Mouse (Mus musculus) heart, adult 2 months (tissue): ENCODE data around the gene Gpr137. TPM values are rescaled to one million over a fixed set of nuclear protein-coding genes. Genes with fewer than 3 reads are reported as not detected.
A peak's percentile ranks its signal among the peaks of the same experiment; 100 is the strongest.

ENCODE experiments used
- DNase-seq, 2 experiments: peaks; one replicate each; pipeline ENCODE4 v3.0.0; 2021
- H3K27ac ChIP-seq: fragments of 200-600 bp; 2 replicates; pipeline ENCODE4 v1.8.1; 2022
- H3K27me3 ChIP-seq: fragments of 200-500 bp; 2 replicates; pipeline ENCODE4 v1.6.1; 2012; ENCODE audit warnings: mild to moderate bottlenecking, low read length, inconsistent platforms, mixed read lengths; ENCODE audit not compliant: control insufficient read depth, insufficient read depth
- H3K36me3 ChIP-seq: fragments of 200-500 bp; 2 replicates; pipeline ENCODE4 v1.6.1; 2012; ENCODE audit warnings: low read length, inconsistent platforms; ENCODE audit not compliant: control insufficient read depth, insufficient read depth
- H3K4me1 ChIP-seq: fragments of 200-500 bp; 2 replicates; pipeline ENCODE4 v1.6.1; 2011; ENCODE audit warnings: low read length; ENCODE audit not compliant: control insufficient read depth, insufficient read depth
- H3K4me3 ChIP-seq: fragments of 200-600 bp; 2 replicates; pipeline ENCODE4 v1.8.1; 2022
- H3K79me2 ChIP-seq: fragments of 200-500 bp; replicated peaks from 2 replicates; pipeline ENCODE4 v1.6.1; 2012; ENCODE audit warnings: mild to moderate bottlenecking, inconsistent platforms, low read length, moderate library complexity, mixed read lengths; ENCODE audit not compliant: control insufficient read depth, insufficient read depth
- H3K9ac ChIP-seq: fragments of 200-500 bp; 2 replicates; pipeline ENCODE4 v1.6.1; 2012; ENCODE audit warnings: low read depth, mild to moderate bottlenecking, control low read depth, inconsistent platforms, low read length, mixed read lengths
- CTCF ChIP-seq: fragments of 200-600 bp; IDR thresholded peaks from 2 replicates; pipeline ENCODE4 v1.8.1; 2022; ENCODE audit warnings: antibody characterized with exemption, mild to moderate bottlenecking, moderate library complexity
- EP300 ChIP-seq: fragments of 200-500 bp; IDR thresholded peaks from 2 replicates; pipeline ENCODE4 v1.6.1; 2011; ENCODE audit warnings: low read depth, low read length, control low read depth; ENCODE audit not compliant: insufficient read depth
- POLR2A ChIP-seq: fragments of 200-500 bp; IDR thresholded peaks from 2 replicates; pipeline ENCODE4 v1.6.1; 2011; ENCODE audit warnings: mild to moderate bottlenecking, low read depth, low read length, control low read depth; ENCODE audit not compliant: insufficient read depth
- WGBS: fragments of 180-500 bp; shearing (Covaris S2); methylation state at CpG from one replicate; pipeline ENCODE4 v1.1.7; 2018; 5-methylcytosine and 5-hydroxymethylcytosine counted together
- intact Hi-C: fragments of 180-260 bp; cut with DNase I; formaldehyde crosslinking; loops from one replicate; pipeline ENCODE4 v1.15.1; 2025
- polyA plus RNA-seq: library from polyadenylated mRNA; depleted of rRNA; stranded (reverse); fragments of >200 nt; gene quantifications from 2 replicates; pipeline ENCODE4 v1.2.3, GENCODE M21; 2012
- total RNA-seq, 2 experiments: library from RNA; stranded (reverse); gene quantifications; 2 replicates each; pipeline ENCODE4 v1.2.3; 2021

The Gpr137 gene
- total and polyA plus RNA-seq, 3 experiments = 34.1 to 53.4 (median 35.4) TPM

- intact Hi-C loops = no loop called here
- Histone ChIP-seq H3K4me3 (no peak overlapping the region), H3K4me1 (peaks cover 5% of the 10 kb centered on the region), H3K27ac (no peak overlapping the region), H3K27me3 (peaks cover 13% of the 10 kb centered on the region), H3K36me3 (no peaks in the 10 kb centered on the region), H3K79me2 (no peaks in the 10 kb centered on the region), H3K9ac (no peak overlapping the region)
- TF ChIP-seq POLR2A (no peak), EP300 (no peak), CTCF (no peak)
- DNase-seq = no peak
- WGBS = 35% methylated on average over 9 of the region's 9 CpGs
These were observed 14.2 kb downstream of the Gpr137 start for GRCm38 (mm10) chr19:6928080-6928479.

- Histone ChIP-seq H3K36me3 (no peaks in the 10 kb centered on the region), H3K27ac (no peak overlapping the region), H3K27me3 (peaks cover 13% of the 10 kb centered on the region), H3K4me1 (peaks cover 9% of the 10 kb centered on the region), H3K4me3 (no peak overlapping the region), H3K79me2 (no peaks in the 10 kb centered on the region), H3K9ac (no peak overlapping the region)
- WGBS = 31% methylated on average over 26 of the region's 26 CpGs
- intact Hi-C loops = no loop called here
- TF ChIP-seq CTCF (no peak), EP300 (no peak), POLR2A (no peak)
- peak in 1 of 2 experiments; percentile 40 for DNase-seq
These were observed 15.6 kb downstream of the Gpr137 start for GRCm38 (mm10) chr19:6926559-6927255.

GRCm38 (mm10) chr19:6925611-6926329 is 16.5 kb downstream of the Gpr137 start:
- Histone ChIP-seq H3K79me2 (no peaks in the 10 kb centered on the region), H3K27me3 (peaks cover 13% of the 10 kb centered on the region), H3K27ac (no peak overlapping the region), H3K9ac (no peak overlapping the region), H3K4me1 (peaks cover 9% of the 10 kb centered on the region), H3K36me3 (no peaks in the 10 kb centered on the region), H3K4me3 (no peak overlapping the region)
- no peak for DNase-seq
- intact Hi-C loops = loop anchor here (2.0 kb wide), 1 partner anchor 13 kb away; no protein-coding TSS in a partner anchor
- TF ChIP-seq EP300 (no peak), POLR2A (no peak), CTCF (no peak)
- 38% methylated on average over 40 of the region's 40 CpGs for WGBS

- no peak within 1 kb of the TSS for H3K27ac ChIP-seq
- intact Hi-C loops = loop anchor here (2.0 kb wide), 1 partner anchor 14 kb away; no protein-coding TSS in a partner anchor
These were observed 17.0 kb downstream of the Gpr137 start, which contains the start of gene Catsperz for GRCm38 (mm10) chr19:6925307-6925573. Gene Catsperz (minus strand): TSS chr19:6925380.

GRCm38 (mm10) chr19:6924461-6925306 is 17.6 kb downstream of the Gpr137 start:
- H3K27ac ChIP-seq = no peak overlapping the region
- peaks cover 10% of the 10 kb centered on the region for H3K4me1 ChIP-seq
- H3K4me3 ChIP-seq = peak overlapping the region; percentile 29; the same call in 1 of the 2 replicates
- peaks cover 13% of the 10 kb centered on the region for H3K27me3 ChIP-seq
- intact Hi-C loops = loop anchor here (1.0 to 2.0 kb wide), 4 partner anchors 14 to 96 kb away; no protein-coding TSS in a partner anchor
- TF ChIP-seq CTCF = peak; percentile 97
- TF ChIP-seq POLR2A = no peak
- 0 out of 2 replicates have a peak, but pooled peaks have one; percentile 35 for TF ChIP-seq EP300
- H3K79me2 ChIP-seq = no peaks in the 10 kb centered on the region
- peak overlapping the region; percentile 36 for H3K9ac ChIP-seq
- no peaks in the 10 kb centered on the region for H3K36me3 ChIP-seq
- WGBS = 5% methylated on average over 39 of the region's 39 CpGs
- DNase-seq = peak; percentile 85 to 91

More at GRCm38 (mm10) chr19:6925307-6925573, 17.0 kb downstream of the Gpr137 start, which contains the start of gene Catsperz:
- Histone ChIP-seq H3K36me3 (no peaks in the 10 kb centered on the region), H3K4me1 (peaks cover 9% of the 10 kb centered on the region), H3K4me3 (peak within 1 kb of the TSS; percentile 29; the same call in 1 of the 2 replicates), H3K27me3 (peaks cover 13% of the 10 kb centered on the region), H3K9ac (peak within 1 kb of the TSS; percentile 36), H3K79me2 (no peaks in the 10 kb centered on the region)
- TF ChIP-seq EP300 = no peak
- no peak for DNase-seq
- WGBS = 6% methylated on average over 9 of the region's 9 CpGs
